Mouse (Mus musculus) liver, adult 2 months (tissue): ENCODE data around the gene Slc6a17. TPM values are rescaled to one million over a fixed set of nuclear protein-coding genes. Genes with fewer than 3 reads are reported as not detected.

Experiments used
- DNase-seq: peaks from one replicate; pipeline ENCODE4 v3.0.0-alpha.2; 2011; ENCODE audit warnings: low read depth, low spot score; ENCODE audit errors: extremely low read depth
- H3K27ac ChIP-seq: fragments of 200-500 bp; replicated peaks from 2 replicates; pipeline ENCODE4 v1.5.1; 2012; ENCODE audit warnings: low read depth, mild to moderate bottlenecking, control low read depth, inconsistent platforms, low read length; ENCODE audit not compliant: insufficient read depth
- H3K27me3 ChIP-seq: fragments of 200-500 bp; 2 replicates; pipeline ENCODE4 v1.6.1; 2012; ENCODE audit warnings: mild to moderate bottlenecking, moderate library complexity, low read length, inconsistent platforms; ENCODE audit not compliant: control insufficient read depth, insufficient read depth
- H3K36me3 ChIP-seq: fragments of 200-500 bp; 2 replicates; pipeline ENCODE4 v1.6.1; 2012; ENCODE audit warnings: low read length, inconsistent platforms; ENCODE audit not compliant: control insufficient read depth, insufficient read depth
- H3K4me1 ChIP-seq: fragments of 200-500 bp; 2 replicates; pipeline ENCODE4 v1.6.1; 2011; ENCODE audit warnings: low read length; ENCODE audit not compliant: control insufficient read depth, insufficient read depth
- H3K4me3 ChIP-seq: fragments of 200-500 bp; 2 replicates; pipeline ENCODE4 v1.5.1; 2011; ENCODE audit warnings: low read depth, mild to moderate bottlenecking, control low read depth, low read length, moderate library complexity; ENCODE audit not compliant: insufficient read depth
- H3K79me2 ChIP-seq: fragments of 200-500 bp; 2 replicates; pipeline ENCODE4 v1.6.1; 2012; ENCODE audit warnings: inconsistent platforms, mild to moderate bottlenecking, low read length, moderate library complexity; ENCODE audit not compliant: control insufficient read depth, insufficient read depth
- H3K9ac ChIP-seq: fragments of 200-500 bp; 2 replicates; pipeline ENCODE4 v1.6.1; 2012; ENCODE audit warnings: low read depth, mild to moderate bottlenecking, control low read depth, inconsistent platforms, low read length
- CTCF ChIP-seq: fragments of 200-500 bp; IDR thresholded peaks from 2 replicates; pipeline ENCODE4 v1.5.1; 2011; ENCODE audit warnings: low read depth, low read length, control low read depth
- POLR2A ChIP-seq: fragments of 200-500 bp; IDR thresholded peaks from 2 replicates; pipeline ENCODE4 v1.6.1; 2011; ENCODE audit warnings: low read length, control low read depth; ENCODE audit not compliant: insufficient read depth; ENCODE audit errors: extremely low read depth
- WGBS: fragments of 180-500 bp; shearing (Covaris S2); methylation state at CpG from one replicate; pipeline ENCODE4 v1.1.7; 2018; 5-methylcytosine and 5-hydroxymethylcytosine counted together
- polyA plus RNA-seq: library from polyadenylated mRNA; depleted of rRNA; stranded (reverse); fragments of >200 nt; gene quantifications from 2 replicates; pipeline ENCODE4 v1.2.3, GENCODE M21; 2012
- total RNA-seq: library from RNA; depleted of rRNA; stranded (reverse); fragments of >200 nt; gene quantifications from 2 replicates; pipeline ENCODE4 v1.2.3, GENCODE M21; 2014

Gene Slc6a17
- total and polyA plus RNA-seq, 2 experiments: 0.02 TPM; not detected in 1

DNA sequence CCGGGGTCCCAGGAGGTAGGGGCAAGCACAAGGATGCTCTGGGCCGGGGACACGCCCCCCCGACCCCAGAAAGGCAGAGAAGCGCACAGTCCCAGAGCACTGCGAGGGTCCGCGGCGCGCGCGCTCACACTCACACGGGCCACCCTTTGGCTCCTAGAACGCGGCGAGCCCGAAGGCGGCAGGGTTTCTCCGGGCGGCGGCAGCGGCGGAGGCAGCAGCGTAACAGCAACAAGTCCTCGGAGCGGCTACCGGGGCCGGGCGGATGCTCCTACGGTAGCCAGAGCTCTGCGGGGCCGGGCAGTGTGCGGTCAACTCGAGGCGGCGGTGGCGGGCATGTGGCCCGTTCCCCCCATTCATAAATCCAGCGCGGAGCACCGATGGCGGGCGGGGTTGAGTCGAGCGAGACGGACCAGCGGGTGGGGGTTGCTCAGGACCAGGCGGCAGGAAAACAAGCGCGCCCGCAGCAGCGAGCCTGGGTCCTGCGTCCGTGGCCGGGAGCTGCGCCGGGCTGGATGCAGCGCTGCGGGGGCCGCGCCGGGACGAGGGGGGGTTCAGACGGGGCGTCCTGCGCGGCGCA is 58.5 kb downstream of the Slc6a17 start, which contains the start of gene Kcnc4:
Gene Kcnc4, minus strand, starts transcription at position 357 of the 577 bp plus-strand sequence.
- WGBS: under 1% methylated on average over 67 of the region's 68 CpGs
- no peaks in the 10 kb centered on the region for H3K36me3 ChIP-seq
- H3K4me1 ChIP-seq: no peaks in the 10 kb centered on the region
- no peaks in the 10 kb centered on the region for H3K79me2 ChIP-seq
- no peak for DNase-seq
- H3K27me3 ChIP-seq: peaks cover 32% of the 10 kb centered on the region
- no peak within 1 kb of the TSS for H3K4me3 ChIP-seq
- no peak within 1 kb of the TSS for H3K9ac ChIP-seq
- H3K27ac ChIP-seq: no peak within 1 kb of the TSS
- TF ChIP-seq POLR2A (no peak), CTCF (no peak)

DNA sequence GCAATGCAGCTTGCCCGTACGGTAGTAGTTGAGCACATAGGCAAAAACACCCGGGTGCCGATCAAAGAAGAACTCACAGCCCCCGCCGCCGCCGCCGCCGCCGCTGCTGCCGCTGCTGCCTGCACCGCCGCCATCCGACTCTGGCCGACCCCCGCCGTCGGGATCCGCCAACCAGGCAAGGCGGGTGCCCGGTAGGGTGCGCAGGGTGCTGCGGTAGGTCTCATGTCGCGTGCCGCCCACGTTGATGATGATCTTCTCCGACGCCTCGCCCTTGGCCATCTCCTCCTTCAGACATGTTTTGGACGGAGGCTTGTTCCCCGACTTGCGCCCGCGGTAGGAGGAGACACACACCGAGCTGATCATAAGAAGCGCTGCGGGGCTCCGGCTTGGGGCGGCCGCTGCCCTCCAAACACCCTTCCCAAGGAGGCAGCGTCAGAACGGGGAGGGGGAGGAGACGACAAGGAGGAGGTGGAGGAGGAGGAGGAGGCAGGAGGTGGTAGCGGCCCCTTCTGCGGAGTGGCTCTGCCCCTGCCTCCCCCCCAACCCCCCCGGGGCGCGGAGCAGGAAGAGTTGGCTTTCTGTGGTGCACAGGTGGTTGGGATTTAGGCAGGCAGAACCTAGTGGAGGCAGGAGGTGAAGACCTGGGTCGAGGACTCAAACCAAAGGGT is 59.2 kb downstream of the Slc6a17 start:
- Histone ChIP-seq H3K27ac (no peak overlapping the region), H3K27me3 (peaks cover 32% of the 10 kb centered on the region), H3K79me2 (no peaks in the 10 kb centered on the region), H3K4me1 (no peaks in the 10 kb centered on the region), H3K36me3 (no peaks in the 10 kb centered on the region), H3K9ac (no peak overlapping the region), H3K4me3 (no peak overlapping the region)
- no peak for TF ChIP-seq CTCF
- TF ChIP-seq POLR2A: no peak
- 3% methylated on average over 50 of the region's 51 CpGs for WGBS
- DNase-seq: no peak

DNA sequence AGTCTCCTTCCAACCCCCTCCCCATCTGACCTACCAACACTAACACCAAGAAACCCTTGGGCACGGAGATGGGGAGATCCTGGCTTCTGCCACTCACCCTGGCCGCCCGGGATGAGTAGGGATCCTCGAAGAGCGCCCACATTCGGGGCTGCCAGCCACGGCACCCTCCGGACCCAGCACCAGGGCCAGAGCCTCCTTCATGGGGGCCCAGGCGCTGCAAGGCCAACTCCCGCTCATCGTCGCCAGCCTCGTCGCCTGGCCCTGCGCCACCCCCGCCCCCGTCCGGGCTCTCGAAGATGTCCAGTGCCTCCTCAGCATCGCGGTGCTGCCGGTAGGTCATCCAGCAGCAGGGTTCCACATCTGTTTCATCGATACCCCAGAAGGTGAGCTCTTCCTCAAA is 59.7 kb downstream of the Slc6a17 start:
- whole genome bisulfite sequencing: 5% methylated on average over 23 of the region's 23 CpGs
- H3K4me1 ChIP-seq: no peaks in the 10 kb centered on the region
- H3K9ac ChIP-seq: no peak overlapping the region
- H3K79me2 ChIP-seq: no peaks in the 10 kb centered on the region
- no peak for DNase-seq
- H3K36me3 ChIP-seq: no peaks in the 10 kb centered on the region
- no peak overlapping the region for H3K4me3 ChIP-seq
- TF ChIP-seq POLR2A (no peak), CTCF (no peak)
- no peak overlapping the region for H3K27ac ChIP-seq
- peaks cover 32% of the 10 kb centered on the region for H3K27me3 ChIP-seq

DNA sequence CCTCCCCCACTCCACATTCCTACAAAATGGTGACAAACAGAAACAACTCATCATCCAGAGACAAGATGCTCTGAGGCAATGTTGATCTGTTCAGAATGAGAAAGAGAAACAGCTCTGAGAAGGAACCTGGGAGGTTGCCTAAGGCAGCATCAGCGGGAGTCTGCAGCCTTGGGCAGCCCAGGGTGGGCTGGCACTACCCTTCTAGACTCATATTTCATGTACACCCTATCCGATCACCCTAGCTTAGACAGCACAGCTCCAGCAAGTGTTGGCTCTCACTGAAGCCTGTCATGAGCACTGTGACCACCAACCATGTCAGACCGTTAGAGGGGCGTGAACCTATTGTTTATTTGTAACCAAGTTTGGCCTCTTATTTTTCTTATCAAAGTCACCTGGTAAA is 63.5 kb downstream of the Slc6a17 start:
- H3K36me3 ChIP-seq: no peaks in the 10 kb centered on the region
- H3K4me3 ChIP-seq: no peak overlapping the region
- no peak overlapping the region for H3K27ac ChIP-seq
- TF ChIP-seq CTCF: no peak
- TF ChIP-seq POLR2A: no peak
- H3K4me1 ChIP-seq: no peaks in the 10 kb centered on the region
- 78% methylated on average over 4 of the region's 4 CpGs for WGBS
- no peak overlapping the region for H3K9ac ChIP-seq
- H3K27me3 ChIP-seq: peaks cover 21% of the 10 kb centered on the region
- no peaks in the 10 kb centered on the region for H3K79me2 ChIP-seq
- no peak for DNase-seq

DNA sequence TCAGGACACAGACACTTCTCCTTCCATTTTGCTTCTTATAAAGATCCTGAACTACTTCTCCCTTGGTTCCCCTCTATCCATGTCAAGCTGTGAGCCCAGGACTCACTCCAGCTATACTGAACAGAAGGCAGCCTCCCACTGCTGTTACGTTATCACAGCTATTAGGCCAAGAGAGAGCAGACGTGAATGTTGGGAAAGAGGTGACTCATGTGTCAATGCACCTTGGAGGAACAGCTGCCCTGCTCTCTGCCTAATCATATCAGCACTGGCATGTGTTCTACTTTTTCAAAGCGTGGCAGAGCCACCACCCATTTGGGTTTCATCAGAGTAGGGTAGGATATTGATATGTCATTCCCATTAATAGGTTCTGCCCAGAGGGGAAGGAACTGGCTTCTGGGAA is 71.0 kb downstream of the Slc6a17 start:
- Histone ChIP-seq H3K27ac (no peak overlapping the region), H3K4me1 (no peaks in the 10 kb centered on the region), H3K79me2 (no peaks in the 10 kb centered on the region), H3K4me3 (no peak overlapping the region), H3K9ac (no peak overlapping the region), H3K27me3 (no peaks in the 10 kb centered on the region; the same call in 1 of the 2 replicates), H3K36me3 (no peaks in the 10 kb centered on the region)
- WGBS: 53% methylated on average over 3 of the region's 3 CpGs
- DNase-seq: no peak
- TF ChIP-seq POLR2A (no peak), CTCF (no peak)

DNA sequence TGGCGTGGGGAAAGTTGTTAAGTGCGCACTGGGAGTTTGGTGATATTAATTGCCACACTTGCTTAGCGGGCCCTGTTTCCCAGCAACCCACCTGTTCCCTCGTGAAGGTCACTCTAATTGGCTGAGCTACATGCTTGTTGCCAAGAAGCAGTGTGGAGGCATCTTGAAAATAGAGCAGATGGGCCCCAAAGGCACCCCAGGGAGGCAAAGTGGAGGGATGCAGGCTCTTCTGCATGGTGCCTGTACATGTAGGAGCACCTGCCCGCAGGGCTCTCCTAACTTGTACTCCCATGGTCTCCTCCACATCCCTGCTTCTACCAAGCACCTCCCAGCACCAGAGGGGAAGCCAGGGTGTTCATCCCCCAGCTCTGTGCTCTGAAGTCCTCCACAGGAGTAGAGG is 74.0 kb downstream of the Slc6a17 start:
- H3K79me2 ChIP-seq: no peaks in the 10 kb centered on the region
- no peaks in the 10 kb centered on the region for H3K4me1 ChIP-seq
- no peaks in the 10 kb centered on the region for H3K36me3 ChIP-seq
- H3K9ac ChIP-seq: no peak overlapping the region
- H3K27me3 ChIP-seq: no peaks in the 10 kb centered on the region; the same call in 1 of the 2 replicates
- 79% methylated on average over 5 of the region's 5 CpGs for WGBS
- no peak overlapping the region for H3K4me3 ChIP-seq
- H3K27ac ChIP-seq: no peak overlapping the region
- TF ChIP-seq CTCF: no peak
- no peak for TF ChIP-seq POLR2A
- no peak for DNase-seq
